Mouse (Mus musculus): ENCODE data around the gene Kat8. TPM values are rescaled to one million over a fixed set of nuclear protein-coding genes. Genes with fewer than 3 reads are reported as not detected.

Kat8 gene
- polyA plus RNA-seq, 1 experiment, result 47.1 TPM

GRCm38 (mm10) chr7:127880431-127880830 is 31.9 kb upstream of the Kat8 start:
- Histone ChIP-seq H3K9ac (ENCODE audit: low read depth, poor library complexity, severe bottlenecking) (no peak overlapping the region), H3K27ac (ENCODE audit: insufficient read depth, low read length) (no peak overlapping the region), H3K36me3 (ENCODE audit: control insufficient read depth, insufficient read depth, low read length, poor library complexity, severe bottlenecking) (peaks cover 49% of the 10 kb centered on the region), H3K27me3 (ENCODE audit: control insufficient read depth, insufficient read depth, low read length, poor library complexity, severe bottlenecking) (no peaks in the 10 kb centered on the region), H3K4me3 (ENCODE audit: low read depth, low read length) (no peak overlapping the region), H3K4me1 (ENCODE audit: control insufficient read depth, insufficient read depth, low read length) (no peaks in the 10 kb centered on the region), H3K9me3 (replicated peaks; ENCODE audit: control insufficient read depth, insufficient read depth, low read length, poor library complexity, severe bottlenecking) (no peaks in the 10 kb centered on the region)
- TF ChIP-seq EP300 (IDR thresholded peaks at IDR 0.05; ENCODE audit: insufficient read depth, low read depth, low read length) (no peak), CTCF (IDR thresholded peaks at IDR 0.05; ENCODE audit: low read depth, low read length) (peak; percentile 4)

GRCm38 (mm10) chr7:127885951-127886350 is 26.4 kb upstream of the Kat8 start:
- no peak overlapping the region for H3K4me3 ChIP-seq (ENCODE audit: low read depth, low read length)
- no peaks in the 10 kb centered on the region for H3K9me3 ChIP-seq (replicated peaks; ENCODE audit: control insufficient read depth, insufficient read depth, low read length, poor library complexity, severe bottlenecking)
- H3K4me1 ChIP-seq (ENCODE audit: control insufficient read depth, insufficient read depth, low read length), result no peaks in the 10 kb centered on the region
- no peaks in the 10 kb centered on the region for H3K27me3 ChIP-seq (ENCODE audit: control insufficient read depth, insufficient read depth, low read length, poor library complexity, severe bottlenecking)
- TF ChIP-seq EP300 (IDR thresholded peaks at IDR 0.05; ENCODE audit: insufficient read depth, low read depth, low read length) (no peak), CTCF (IDR thresholded peaks at IDR 0.05; ENCODE audit: low read depth, low read length) (no peak), POLR2A (IDR thresholded peaks at IDR 0.05; ENCODE audit: insufficient read depth, low read length) (no peak)
- no peak overlapping the region for H3K27ac ChIP-seq (ENCODE audit: insufficient read depth, low read length)
- H3K9ac ChIP-seq (ENCODE audit: low read depth, poor library complexity, severe bottlenecking), result no peak overlapping the region
- peaks cover 41% of the 10 kb centered on the region for H3K36me3 ChIP-seq (ENCODE audit: control insufficient read depth, insufficient read depth, low read length, poor library complexity, severe bottlenecking)

GRCm38 (mm10) chr7:127886551-127886950 is 25.8 kb upstream of the Kat8 start:
- no peak overlapping the region for H3K9ac ChIP-seq (ENCODE audit: low read depth, poor library complexity, severe bottlenecking)
- no peaks in the 10 kb centered on the region for H3K4me1 ChIP-seq (ENCODE audit: control insufficient read depth, insufficient read depth, low read length)
- H3K36me3 ChIP-seq (ENCODE audit: control insufficient read depth, insufficient read depth, low read length, poor library complexity, severe bottlenecking), result peaks cover 35% of the 10 kb centered on the region
- no peak overlapping the region for H3K27ac ChIP-seq (ENCODE audit: insufficient read depth, low read length)
- no peaks in the 10 kb centered on the region for H3K9me3 ChIP-seq (replicated peaks; ENCODE audit: control insufficient read depth, insufficient read depth, low read length, poor library complexity, severe bottlenecking)
- H3K27me3 ChIP-seq (ENCODE audit: control insufficient read depth, insufficient read depth, low read length, poor library complexity, severe bottlenecking), result no peaks in the 10 kb centered on the region
- no peak for TF ChIP-seq CTCF (IDR thresholded peaks at IDR 0.05; ENCODE audit: low read depth, low read length)
- TF ChIP-seq EP300 (IDR thresholded peaks at IDR 0.05; ENCODE audit: insufficient read depth, low read depth, low read length), result no peak
- no peak for TF ChIP-seq POLR2A (IDR thresholded peaks at IDR 0.05; ENCODE audit: insufficient read depth, low read length)
- H3K4me3 ChIP-seq (ENCODE audit: low read depth, low read length), result no peak overlapping the region

GRCm38 (mm10) chr7:127887191-127887590 is 25.1 kb upstream of the Kat8 start:
- H3K36me3 ChIP-seq (ENCODE audit: control insufficient read depth, insufficient read depth, low read length, poor library complexity, severe bottlenecking), result peaks cover 28% of the 10 kb centered on the region
- H3K4me1 ChIP-seq (ENCODE audit: control insufficient read depth, insufficient read depth, low read length), result no peaks in the 10 kb centered on the region
- H3K9me3 ChIP-seq (replicated peaks; ENCODE audit: control insufficient read depth, insufficient read depth, low read length, poor library complexity, severe bottlenecking), result no peaks in the 10 kb centered on the region
- H3K9ac ChIP-seq (ENCODE audit: low read depth, poor library complexity, severe bottlenecking), result no peak overlapping the region
- no peak for TF ChIP-seq POLR2A (IDR thresholded peaks at IDR 0.05; ENCODE audit: insufficient read depth, low read length)
- no peaks in the 10 kb centered on the region for H3K27me3 ChIP-seq (ENCODE audit: control insufficient read depth, insufficient read depth, low read length, poor library complexity, severe bottlenecking)
- no peak overlapping the region for H3K4me3 ChIP-seq (ENCODE audit: low read depth, low read length)
- no peak overlapping the region for H3K27ac ChIP-seq (ENCODE audit: insufficient read depth, low read length)

GRCm38 (mm10) chr7:127887781-127888180 is 24.5 kb upstream of the Kat8 start:
- Histone ChIP-seq H3K27me3 (ENCODE audit: control insufficient read depth, insufficient read depth, low read length, poor library complexity, severe bottlenecking) (no peaks in the 10 kb centered on the region), H3K4me3 (ENCODE audit: low read depth, low read length) (no peak overlapping the region), H3K9ac (ENCODE audit: low read depth, poor library complexity, severe bottlenecking) (no peak overlapping the region), H3K4me1 (ENCODE audit: control insufficient read depth, insufficient read depth, low read length) (no peaks in the 10 kb centered on the region), H3K36me3 (ENCODE audit: control insufficient read depth, insufficient read depth, low read length, poor library complexity, severe bottlenecking) (peaks cover 24% of the 10 kb centered on the region), H3K27ac (ENCODE audit: insufficient read depth, low read length) (no peak overlapping the region), H3K9me3 (replicated peaks; ENCODE audit: control insufficient read depth, insufficient read depth, low read length, poor library complexity, severe bottlenecking) (no peaks in the 10 kb centered on the region)
- TF ChIP-seq EP300 (IDR thresholded peaks at IDR 0.05; ENCODE audit: insufficient read depth, low read depth, low read length) (no peak), CTCF (IDR thresholded peaks at IDR 0.05; ENCODE audit: low read depth, low read length) (no peak), POLR2A (IDR thresholded peaks at IDR 0.05; ENCODE audit: insufficient read depth, low read length) (no peak)

- no peak for TF ChIP-seq POLR2A (IDR thresholded peaks at IDR 0.05; ENCODE audit: insufficient read depth, low read length)
- no peak for TF ChIP-seq CTCF (IDR thresholded peaks at IDR 0.05; ENCODE audit: low read depth, low read length)
- TF ChIP-seq EP300 (IDR thresholded peaks at IDR 0.05; ENCODE audit: insufficient read depth, low read depth, low read length), result no peak
- Histone ChIP-seq H3K4me1 (ENCODE audit: control insufficient read depth, insufficient read depth, low read length) (no peaks in the 10 kb centered on the region), H3K9me3 (replicated peaks; ENCODE audit: control insufficient read depth, insufficient read depth, low read length, poor library complexity, severe bottlenecking) (no peaks in the 10 kb centered on the region), H3K27me3 (ENCODE audit: control insufficient read depth, insufficient read depth, low read length, poor library complexity, severe bottlenecking) (no peaks in the 10 kb centered on the region), H3K9ac (ENCODE audit: low read depth, poor library complexity, severe bottlenecking) (no peak overlapping the region), H3K27ac (ENCODE audit: insufficient read depth, low read length) (no peak overlapping the region), H3K36me3 (ENCODE audit: control insufficient read depth, insufficient read depth, low read length, poor library complexity, severe bottlenecking) (peaks cover 21% of the 10 kb centered on the region), H3K4me3 (ENCODE audit: low read depth, low read length) (no peak overlapping the region)
Observed at GRCm38 (mm10) chr7:127888821-127889220, 23.5 kb upstream of the Kat8 start.
